Mouse (Mus musculus): ENCODE data around the gene Hes5.

Gene Hes5

GRCm38 (mm10) chr4:154964581-154965235 lies 4.0 kb downstream of the Hes5 start:
- DNase-seq (ENCODE audit: low spot score in 2 of 2): peak in 1 of 2 experiments; percentile 21

GRCm38 (mm10) chr4:154965856-154966255 lies 5.1 kb downstream of the Hes5 start:
- no peak for DNase-seq (ENCODE audit: low spot score in 2 of 2)

- peak in 1 of 2 experiments; percentile 36 for DNase-seq (ENCODE audit: low spot score in 2 of 2)
These were observed 6.5 kb downstream of the Hes5 start for GRCm38 (mm10) chr4:154967173-154967572.

- DNase-seq (ENCODE audit: low spot score in 2 of 2): no peak
These were observed 11.8 kb downstream of the Hes5 start for GRCm38 (mm10) chr4:154972546-154972945.

- DNase-seq (ENCODE audit: low spot score in 2 of 2): no peak
These were observed 13.5 kb downstream of the Hes5 start for GRCm38 (mm10) chr4:154974163-154974611.

- DNase-seq (ENCODE audit: low spot score in 2 of 2): no peak
These were observed 19.4 kb downstream of the Hes5 start for GRCm38 (mm10) chr4:154980110-154980509.

GRCm38 (mm10) chr4:154981076-154981475 lies 20.4 kb downstream of the Hes5 start:
- no peak for DNase-seq (ENCODE audit: low spot score in 2 of 2)

GRCm38 (mm10) chr4:154981530-154981929 lies 20.8 kb downstream of the Hes5 start:
- DNase-seq (ENCODE audit: low spot score in 2 of 2): peak in 1 of 2 experiments; percentile 30

GRCm38 (mm10) chr4:154982247-154983120 lies 21.8 kb downstream of the Hes5 start:
- DNase-seq (ENCODE audit: low spot score in 2 of 2): no peak

- no peak for DNase-seq (ENCODE audit: low spot score in 2 of 2)
These were observed 23.0 kb downstream of the Hes5 start for GRCm38 (mm10) chr4:154983767-154984166.

- DNase-seq (ENCODE audit: low spot score in 2 of 2): no peak
These were observed 24.5 kb downstream of the Hes5 start for GRCm38 (mm10) chr4:154985151-154985777.

- DNase-seq (ENCODE audit: low spot score in 2 of 2): peak in 1 of 2 experiments; percentile 57
These were observed 25.4 kb downstream of the Hes5 start for GRCm38 (mm10) chr4:154986096-154986495.

GRCm38 (mm10) chr4:154986750-154987149 lies 26.0 kb downstream of the Hes5 start:
- no peak for DNase-seq (ENCODE audit: low spot score in 2 of 2)

GRCm38 (mm10) chr4:154994876-154995275 lies 34.2 kb downstream of the Hes5 start:
- DNase-seq (ENCODE audit: low spot score in 2 of 2): no peak

GRCm38 (mm10) chr4:154996572-154997154 lies 35.9 kb downstream of the Hes5 start:
- no peak for DNase-seq (ENCODE audit: low spot score in 2 of 2)

GRCm38 (mm10) chr4:154999379-154999778 lies 38.7 kb downstream of the Hes5 start:
- DNase-seq (ENCODE audit: low spot score in 2 of 2): no peak

GRCm38 (mm10) chr4:155005278-155005677 lies 44.6 kb downstream of the Hes5 start:
- DNase-seq (ENCODE audit: low spot score in 2 of 2): no peak

- DNase-seq (ENCODE audit: low spot score in 2 of 2): no peak
These were observed 45.6 kb downstream of the Hes5 start for GRCm38 (mm10) chr4:155006296-155006695.

GRCm38 (mm10) chr4:155007641-155008040 lies 46.9 kb downstream of the Hes5 start:
- no peak for DNase-seq (ENCODE audit: low spot score in 2 of 2)

- no peak for DNase-seq (ENCODE audit: low spot score in 2 of 2)
These were observed 47.4 kb downstream of the Hes5 start for GRCm38 (mm10) chr4:155008075-155008474.

- no peak for DNase-seq (ENCODE audit: low spot score in 2 of 2)
These were observed 48.5 kb downstream of the Hes5 start for GRCm38 (mm10) chr4:155009216-155009615.

GRCm38 (mm10) chr4:155010870-155011269 lies 50.1 kb downstream of the Hes5 start:
- DNase-seq (ENCODE audit: low spot score in 2 of 2): no peak
